Mouse (Mus musculus): Measurements from ENCODE around the gene Caskin1. TPM values are rescaled to one million over a fixed set of nuclear protein-coding genes. Genes with fewer than 3 reads are reported as not detected.

Caskin1 gene
- polyA plus RNA-seq (2012; rRNA removed): 122 and 127 TPM in 2 replicates

DNA sequence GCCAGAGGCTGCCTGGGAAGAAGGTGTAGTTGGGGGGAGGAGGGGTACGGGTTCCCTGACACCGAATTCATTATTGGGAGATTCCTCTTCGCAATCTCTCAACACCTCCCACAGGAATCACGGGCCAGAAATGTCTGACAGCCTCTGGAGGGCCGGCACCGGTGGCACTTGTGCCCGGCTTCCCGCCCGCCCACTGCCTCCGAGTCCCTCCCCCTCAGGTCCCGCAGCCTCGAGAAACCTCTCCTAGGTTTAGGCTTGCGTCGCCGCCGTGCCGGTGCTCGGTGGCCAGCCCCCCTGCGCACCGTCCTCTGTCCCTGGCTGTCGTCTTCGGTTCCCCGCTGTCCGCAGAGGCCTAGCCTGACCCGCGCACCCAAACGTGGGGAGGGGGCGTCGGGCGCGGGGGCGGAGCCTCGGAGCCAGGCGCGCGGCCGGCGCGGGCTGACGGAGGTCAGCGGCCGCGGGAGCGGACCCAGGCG, at the start of gene Caskin1:
Gene Caskin1 (plus strand): TSS at position 416 of the 476 bp plus-strand sequence.
- Histone ChIP-seq H3K4me3 (replicated peaks; ENCODE audit: insufficient read depth, low read depth, low read length) (peak within 1 kb of the TSS; percentile 76), H3K27ac (ENCODE audit: insufficient read depth, low read length) (peak within 1 kb of the TSS; percentile 79), H3K4me1 (ENCODE audit: control insufficient read depth, insufficient read depth, low read length) (peaks cover 9% of the 10 kb centered on the region), H3K27me3 (ENCODE audit: control insufficient read depth, insufficient read depth, low read length) (no peaks in the 10 kb centered on the region)
- TF ChIP-seq POLR2A (IDR thresholded peaks at IDR 0.05; ENCODE audit: borderline replicate concordance, insufficient read depth, low read length) (peak; percentile 67), CTCF (IDR thresholded peaks at IDR 0.05; ENCODE audit: borderline replicate concordance, insufficient read depth, low read depth, low read length) (no peak)
- DNase-seq: peak; percentile 76 to 80
- WGBS: 0% methylated on average over 32 of the region's 45 CpGs

DNA sequence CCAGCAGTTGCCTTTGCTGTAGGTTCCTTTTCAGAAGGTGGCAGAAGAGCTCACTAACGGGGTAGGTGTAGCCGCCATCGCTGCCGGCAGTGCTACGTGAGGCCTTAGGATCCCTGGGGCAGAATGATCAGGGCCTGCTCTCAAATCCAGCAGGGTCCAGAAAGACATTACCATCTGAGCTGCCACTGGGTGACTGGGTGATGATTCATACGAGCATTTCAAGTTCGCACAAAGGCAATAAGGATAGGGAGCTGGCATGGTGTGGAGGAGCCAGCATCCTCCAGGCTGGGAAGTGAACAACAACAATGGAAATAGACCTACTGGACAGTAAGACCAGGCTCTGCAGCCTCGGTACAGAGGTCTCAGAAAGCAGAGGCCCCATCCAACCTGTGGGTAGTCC, 48.0 kb upstream of the Caskin1 start:
- no peak overlapping the region for H3K4me3 ChIP-seq (replicated peaks; ENCODE audit: insufficient read depth, low read depth, low read length)
- TF ChIP-seq POLR2A (IDR thresholded peaks at IDR 0.05; ENCODE audit: borderline replicate concordance, insufficient read depth, low read length) (no peak), CTCF (IDR thresholded peaks at IDR 0.05; ENCODE audit: borderline replicate concordance, insufficient read depth, low read depth, low read length) (no peak)
- no peak overlapping the region for H3K27ac ChIP-seq (ENCODE audit: insufficient read depth, low read length)
- 80% methylated on average over 8 of the region's 8 CpGs for WGBS
- H3K4me1 ChIP-seq (ENCODE audit: control insufficient read depth, insufficient read depth, low read length): peaks cover 40% of the 10 kb centered on the region
- H3K27me3 ChIP-seq (ENCODE audit: control insufficient read depth, insufficient read depth, low read length): no peaks in the 10 kb centered on the region
- DNase-seq: no peak

DNA sequence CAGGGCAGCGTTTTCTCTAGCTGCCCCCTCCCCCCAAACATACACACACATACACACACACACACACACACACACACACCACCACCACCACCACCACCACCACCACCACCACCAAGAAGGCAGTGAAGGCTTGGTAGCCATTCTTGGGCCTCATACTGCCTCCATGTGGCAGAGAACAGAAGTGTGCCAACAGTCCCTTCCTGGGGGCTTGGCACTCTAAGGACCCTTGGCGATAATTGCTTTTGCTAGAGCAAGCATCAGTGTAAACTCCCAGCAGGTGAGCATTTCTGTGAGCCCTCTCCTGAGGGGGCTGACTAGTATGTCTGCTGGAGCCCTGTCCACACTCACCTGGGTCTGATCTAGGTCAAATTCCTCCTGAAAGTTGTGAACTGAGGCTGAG, 47.3 kb upstream of the Caskin1 start:
- TF ChIP-seq CTCF (IDR thresholded peaks at IDR 0.05; ENCODE audit: borderline replicate concordance, insufficient read depth, low read depth, low read length): no peak
- TF ChIP-seq POLR2A (IDR thresholded peaks at IDR 0.05; ENCODE audit: borderline replicate concordance, insufficient read depth, low read length): no peak
- DNase-seq: no peak
- WGBS: 14% methylated on average over 2 of the region's 2 CpGs

DNA sequence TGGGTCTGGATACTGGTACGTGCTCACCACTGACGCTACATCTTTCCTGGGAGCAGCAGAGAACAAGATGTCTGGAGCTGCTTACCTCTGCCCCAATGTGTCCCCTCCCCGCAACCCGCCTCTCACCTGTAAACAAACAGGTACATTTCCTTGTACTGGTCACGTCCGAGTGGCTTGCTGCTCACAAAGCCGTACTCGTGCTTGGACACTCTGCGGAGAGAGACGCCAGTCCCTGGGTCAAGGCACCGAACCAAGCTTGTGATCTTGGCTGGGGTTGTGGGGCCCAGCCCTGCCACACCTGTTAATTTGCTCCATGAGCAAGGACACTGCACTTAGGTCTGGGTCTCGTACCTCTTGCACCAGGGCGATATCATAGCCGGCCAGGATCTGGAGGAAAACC, 46.3 kb upstream of the Caskin1 start:
- H3K27me3 ChIP-seq (ENCODE audit: control insufficient read depth, insufficient read depth, low read length): no peaks in the 10 kb centered on the region
- TF ChIP-seq POLR2A (IDR thresholded peaks at IDR 0.05; ENCODE audit: borderline replicate concordance, insufficient read depth, low read length) (no peak), CTCF (IDR thresholded peaks at IDR 0.05; ENCODE audit: borderline replicate concordance, insufficient read depth, low read depth, low read length) (no peak)
- H3K4me1 ChIP-seq (ENCODE audit: control insufficient read depth, insufficient read depth, low read length): peaks cover 37% of the 10 kb centered on the region
- H3K27ac ChIP-seq (ENCODE audit: insufficient read depth, low read length): peak overlapping the region; percentile 29; the same call in 1 of the 2 replicates
- no peak overlapping the region for H3K4me3 ChIP-seq (replicated peaks; ENCODE audit: insufficient read depth, low read depth, low read length)
- WGBS: 67% methylated on average over 14 of the region's 14 CpGs
- DNase-seq: no peak

More for the DNA sequence above, 47.3 kb upstream of the Caskin1 start:
- H3K27me3 ChIP-seq (ENCODE audit: control insufficient read depth, insufficient read depth, low read length): no peaks in the 10 kb centered on the region
- peaks cover 40% of the 10 kb centered on the region for H3K4me1 ChIP-seq (ENCODE audit: control insufficient read depth, insufficient read depth, low read length)
- no peak overlapping the region for H3K27ac ChIP-seq (ENCODE audit: insufficient read depth, low read length)
- H3K4me3 ChIP-seq (replicated peaks; ENCODE audit: insufficient read depth, low read depth, low read length): no peak overlapping the region

DNA sequence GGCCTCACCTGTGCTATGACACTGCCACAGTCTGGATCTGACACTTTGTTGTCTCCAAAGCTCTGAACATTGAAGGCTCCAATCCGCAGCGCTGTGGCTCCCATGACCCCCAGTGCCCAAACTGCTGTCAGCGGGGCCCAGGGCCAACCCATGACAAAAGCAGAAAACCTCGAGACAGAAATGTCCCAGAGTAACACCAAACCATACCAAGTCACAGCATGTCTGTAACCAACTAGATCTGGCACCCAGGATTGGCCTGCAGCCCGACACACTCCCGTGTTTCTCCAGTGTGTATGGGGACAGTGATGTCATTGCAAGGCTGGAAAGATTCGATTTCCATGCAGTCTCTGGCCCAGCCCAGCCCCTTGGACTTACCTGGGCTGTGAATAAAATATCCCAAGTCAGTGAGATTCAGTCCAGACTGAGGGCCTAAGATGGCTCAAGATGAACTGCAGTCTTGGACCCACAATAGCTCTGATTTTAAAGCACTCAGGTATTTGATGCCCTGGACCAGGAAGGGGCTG, 45.7 kb upstream of the Caskin1 start, which contains the start of gene Dnase1l2:
Gene Dnase1l2 (minus strand): TSS at position 474 of the 524 bp plus-strand sequence.
- H3K27ac ChIP-seq (ENCODE audit: insufficient read depth, low read length): peak within 1 kb of the TSS; percentile 35
- no peak for TF ChIP-seq CTCF (IDR thresholded peaks at IDR 0.05; ENCODE audit: borderline replicate concordance, insufficient read depth, low read depth, low read length)
- no peak for TF ChIP-seq POLR2A (IDR thresholded peaks at IDR 0.05; ENCODE audit: borderline replicate concordance, insufficient read depth, low read length)
- peak; percentile 50 to 59 for DNase-seq
- WGBS: 22% methylated on average over 7 of the region's 7 CpGs
- no peak within 1 kb of the TSS for H3K4me3 ChIP-seq (replicated peaks; ENCODE audit: insufficient read depth, low read depth, low read length)
- H3K27me3 ChIP-seq (ENCODE audit: control insufficient read depth, insufficient read depth, low read length): no peaks in the 10 kb centered on the region
- H3K4me1 ChIP-seq (ENCODE audit: control insufficient read depth, insufficient read depth, low read length): peaks cover 37% of the 10 kb centered on the region

DNA sequence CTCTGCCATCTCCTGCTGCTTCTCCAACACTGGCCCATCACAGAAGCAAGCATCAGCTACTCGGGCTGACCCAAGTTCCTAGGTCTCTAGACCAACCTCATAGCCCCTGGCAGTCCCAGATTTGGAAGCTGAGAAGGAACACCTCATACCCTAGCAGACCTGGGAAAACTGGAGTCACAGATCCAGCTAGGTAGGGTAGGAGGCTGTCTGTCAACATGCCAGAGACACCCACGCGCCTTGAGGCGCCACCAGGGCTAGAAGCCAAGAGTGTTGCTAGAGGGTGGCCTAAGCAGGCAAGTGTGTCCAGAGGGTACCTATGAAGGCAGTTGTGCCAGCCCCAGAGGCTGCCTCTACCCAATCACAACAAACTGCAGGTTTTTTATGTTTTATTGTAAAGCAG, 45.0 kb upstream of the Caskin1 start:
- TF ChIP-seq CTCF (IDR thresholded peaks at IDR 0.05; ENCODE audit: borderline replicate concordance, insufficient read depth, low read depth, low read length) (no peak), POLR2A (IDR thresholded peaks at IDR 0.05; ENCODE audit: borderline replicate concordance, insufficient read depth, low read length) (no peak)
- DNase-seq: peak; percentile 83 to 86
- 28% methylated on average over 4 of the region's 4 CpGs for WGBS
- no peaks in the 10 kb centered on the region for H3K27me3 ChIP-seq (ENCODE audit: control insufficient read depth, insufficient read depth, low read length)
- peaks cover 37% of the 10 kb centered on the region for H3K4me1 ChIP-seq (ENCODE audit: control insufficient read depth, insufficient read depth, low read length)
- no peak overlapping the region for H3K4me3 ChIP-seq (replicated peaks; ENCODE audit: insufficient read depth, low read depth, low read length)
- H3K27ac ChIP-seq (ENCODE audit: insufficient read depth, low read length): peak overlapping the region; percentile 35

DNA sequence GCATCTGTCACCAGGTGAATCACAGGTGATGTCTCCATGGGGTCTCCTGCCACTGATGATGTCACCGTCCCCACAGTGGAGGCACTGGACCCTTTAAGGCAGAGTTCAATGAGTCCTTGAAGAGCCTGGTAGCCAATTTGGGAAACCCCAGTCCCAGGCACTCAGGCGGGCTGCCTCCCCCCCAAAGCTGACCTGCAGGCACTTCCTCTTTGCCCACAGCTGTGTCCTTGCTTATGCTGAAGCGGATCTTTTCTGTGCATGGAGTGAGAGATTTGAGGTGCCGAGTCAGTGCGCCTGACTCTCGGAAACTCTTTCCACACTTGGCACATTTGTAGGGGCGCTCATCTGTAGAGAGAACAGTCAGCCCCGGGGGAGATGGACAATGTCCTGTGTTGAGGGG, 41.8 kb upstream of the Caskin1 start:
- H3K27ac ChIP-seq (ENCODE audit: insufficient read depth, low read length): no peak overlapping the region
- no peak for TF ChIP-seq POLR2A (IDR thresholded peaks at IDR 0.05; ENCODE audit: borderline replicate concordance, insufficient read depth, low read length)
- TF ChIP-seq CTCF (IDR thresholded peaks at IDR 0.05; ENCODE audit: borderline replicate concordance, insufficient read depth, low read depth, low read length): no peak
- no peaks in the 10 kb centered on the region for H3K27me3 ChIP-seq (ENCODE audit: control insufficient read depth, insufficient read depth, low read length)
- DNase-seq: no peak
- peaks cover 30% of the 10 kb centered on the region for H3K4me1 ChIP-seq (ENCODE audit: control insufficient read depth, insufficient read depth, low read length)
- H3K4me3 ChIP-seq (replicated peaks; ENCODE audit: insufficient read depth, low read depth, low read length): no peak overlapping the region
- WGBS: 80% methylated on average over 8 of the region's 8 CpGs

DNA sequence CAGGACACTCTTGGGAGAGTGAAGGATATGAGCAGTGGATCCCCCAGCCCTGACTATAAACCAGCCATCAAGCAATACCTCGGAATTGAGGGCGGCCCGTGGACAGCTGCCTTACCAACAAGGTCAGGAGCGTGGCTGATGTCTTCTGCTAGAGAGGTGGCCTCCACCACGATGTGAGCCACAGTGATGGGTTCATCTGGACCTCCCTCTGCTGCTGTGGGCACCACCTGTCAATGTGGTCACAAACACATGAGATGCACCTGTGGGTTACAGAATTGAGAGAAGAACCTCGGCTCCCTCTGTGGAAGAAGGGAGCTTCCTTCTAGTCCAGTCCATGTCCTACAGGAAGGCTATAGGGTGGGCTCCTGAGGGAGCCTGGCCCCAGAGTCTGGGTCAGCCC, 38.9 kb upstream of the Caskin1 start:
- Histone ChIP-seq H3K27me3 (ENCODE audit: control insufficient read depth, insufficient read depth, low read length) (no peaks in the 10 kb centered on the region), H3K4me1 (ENCODE audit: control insufficient read depth, insufficient read depth, low read length) (peaks cover 2% of the 10 kb centered on the region)

More for the DNA sequence above, 38.9 kb upstream of the Caskin1 start:
- TF ChIP-seq POLR2A (IDR thresholded peaks at IDR 0.05; ENCODE audit: borderline replicate concordance, insufficient read depth, low read length) (no peak), CTCF (IDR thresholded peaks at IDR 0.05; ENCODE audit: borderline replicate concordance, insufficient read depth, low read depth, low read length) (no peak)
- WGBS: 89% methylated on average over 6 of the region's 6 CpGs
- Histone ChIP-seq H3K4me3 (replicated peaks; ENCODE audit: insufficient read depth, low read depth, low read length) (no peak overlapping the region), H3K27ac (ENCODE audit: insufficient read depth, low read length) (no peak overlapping the region)
- no peak for DNase-seq

All from cerebellum, adult 2 months (tissue).